Mouse (Mus musculus) midbrain, embryonic 16.5 days (tissue): ENCODE data around the gene Zbed6. TPM values are rescaled to one million over a fixed set of nuclear protein-coding genes. Genes with fewer than 3 reads are reported as not detected.
A peak's percentile ranks its signal among the peaks of the same experiment; 100 is the strongest.

Experiments used
- ATAC-seq: fragments of 200-750 bp; cut with Nextera tagmentation; 2 replicates; pipeline ENCODE4 v1.8.0; 2017; ENCODE audit warnings: moderate TSS enrichment
- H3K27ac ChIP-seq: fragments of 300-500 bp; sonication (generic); 2 replicates; pipeline ENCODE4 v1.5.1; 2014; ENCODE audit warnings: mild to moderate bottlenecking, low read length, mixed read lengths
- H3K27me3 ChIP-seq: fragments of 300-500 bp; sonication (generic); 2 replicates; pipeline ENCODE4 v1.6.1; 2014; ENCODE audit warnings: low read depth, low read length, mixed read lengths; ENCODE audit not compliant: control insufficient read depth, insufficient read depth
- H3K36me3 ChIP-seq: fragments of 300-500 bp; sonication (generic); 2 replicates; pipeline ENCODE4 v1.6.1; 2014; ENCODE audit warnings: mild to moderate bottlenecking, low read length, moderate library complexity, mixed read lengths; ENCODE audit not compliant: control insufficient read depth, insufficient read depth
- H3K4me1 ChIP-seq: fragments of 300-500 bp; sonication (generic); 2 replicates; pipeline ENCODE4 v1.6.1; 2014; ENCODE audit warnings: mild to moderate bottlenecking, low read length, mixed read lengths; ENCODE audit not compliant: control insufficient read depth, insufficient read depth
- H3K4me2 ChIP-seq: fragments of 300-500 bp; sonication (generic); 2 replicates; pipeline ENCODE4 v1.6.1; 2014; ENCODE audit warnings: mild to moderate bottlenecking, low read length, mixed read lengths
- H3K4me3 ChIP-seq: fragments of 300-500 bp; sonication (generic); 2 replicates; pipeline ENCODE4 v1.5.1; 2014; ENCODE audit warnings: low read depth, mild to moderate bottlenecking, low read length, moderate library complexity, mixed read lengths
- H3K9ac ChIP-seq: fragments of 300-500 bp; sonication (generic); 2 replicates; pipeline ENCODE4 v1.6.1; 2014; ENCODE audit warnings: low read depth, low read length, mixed read lengths
- H3K9me3 ChIP-seq: fragments of 300-500 bp; sonication (generic); replicated peaks from 2 replicates; pipeline ENCODE4 v1.6.1; 2014; ENCODE audit warnings: mild to moderate bottlenecking, low read length, mixed read lengths; ENCODE audit not compliant: control insufficient read depth, poor library complexity, severe bottlenecking
- WGBS: fragments of 180-500 bp; shearing (Covaris S2); extraction: QIAGEN DNeasy Blood & Tissue Kit; methylation state at CpG from one replicate; pipeline ENCODE4 v1.1.7; 2014; 5-methylcytosine and 5-hydroxymethylcytosine counted together
- polyA plus RNA-seq: library from polyadenylated mRNA; unstranded; fragments of >200 nt; fragmentation: Nextera tagmentation; extraction: Ambion mirVana; gene quantifications from 2 replicates; pipeline ENCODE4 v1.2.1, GENCODE M21; 2015

The Zbed6 gene
- polyA plus RNA-seq, 1 experiment from 2014 or later: not detected

DNA sequence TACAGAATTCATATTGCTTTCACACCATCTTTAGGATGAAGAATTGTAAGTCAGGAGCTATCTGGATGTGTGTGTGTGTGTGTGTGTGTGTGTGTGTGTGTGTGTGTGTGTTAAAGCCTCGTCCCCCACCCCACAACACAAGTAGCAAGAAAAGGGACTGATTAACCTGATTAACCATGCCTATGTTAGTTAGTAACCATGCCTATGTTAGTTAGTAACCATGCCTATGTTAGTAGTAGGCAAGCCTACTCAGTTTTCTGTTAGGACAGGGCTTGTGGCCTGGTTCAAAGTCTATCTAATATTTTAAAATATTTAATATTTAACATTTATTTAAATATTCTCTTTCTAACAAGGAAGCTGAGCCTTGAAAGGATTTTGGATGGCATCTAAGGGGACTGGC is 49.2 kb downstream of the Zbed6 start:
- Histone ChIP-seq H3K4me3 (no peak overlapping the region), H3K9me3 (no peaks in the 10 kb centered on the region), H3K36me3 (peaks cover 15% of the 10 kb centered on the region), H3K4me1 (peaks cover 11% of the 10 kb centered on the region), H3K27me3 (no peaks in the 10 kb centered on the region), H3K9ac (no peak overlapping the region), H3K27ac (no peak overlapping the region), H3K4me2 (no peak overlapping the region)
- ATAC-seq: no peak
- WGBS: 91% methylated on average over 1 of the region's 1 CpGs

DNA sequence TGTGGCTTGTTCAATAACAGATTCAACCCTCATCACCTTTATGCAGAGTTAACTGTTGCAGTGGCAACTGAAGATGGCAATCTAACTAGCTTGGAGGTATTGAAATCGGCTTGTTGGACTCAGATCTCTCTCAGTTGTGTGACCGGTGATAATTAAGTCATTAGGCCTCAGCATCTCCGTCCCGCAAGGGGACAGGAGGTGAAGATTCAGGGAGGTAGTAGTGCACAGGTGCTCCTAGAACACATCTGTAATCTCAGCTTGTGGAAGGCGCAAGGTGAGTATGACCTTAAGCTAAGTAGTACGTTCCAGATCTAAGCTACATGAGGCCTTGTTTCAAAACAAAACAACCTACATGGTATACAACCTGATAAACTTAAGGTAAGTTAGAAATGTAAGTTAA is 50.1 kb downstream of the Zbed6 start:
- Histone ChIP-seq H3K9me3 (no peaks in the 10 kb centered on the region), H3K27me3 (no peaks in the 10 kb centered on the region), H3K36me3 (peaks cover 15% of the 10 kb centered on the region), H3K4me2 (no peak overlapping the region; the same call in 1 of the 2 replicates), H3K27ac (no peak overlapping the region), H3K4me3 (no peak overlapping the region; the same call in 1 of the 2 replicates), H3K4me1 (peaks cover 11% of the 10 kb centered on the region), H3K9ac (no peak overlapping the region)
- ATAC-seq: peak; percentile 26; the same call in 1 of the 2 replicates
- 56% methylated on average over 6 of the region's 6 CpGs for WGBS

DNA sequence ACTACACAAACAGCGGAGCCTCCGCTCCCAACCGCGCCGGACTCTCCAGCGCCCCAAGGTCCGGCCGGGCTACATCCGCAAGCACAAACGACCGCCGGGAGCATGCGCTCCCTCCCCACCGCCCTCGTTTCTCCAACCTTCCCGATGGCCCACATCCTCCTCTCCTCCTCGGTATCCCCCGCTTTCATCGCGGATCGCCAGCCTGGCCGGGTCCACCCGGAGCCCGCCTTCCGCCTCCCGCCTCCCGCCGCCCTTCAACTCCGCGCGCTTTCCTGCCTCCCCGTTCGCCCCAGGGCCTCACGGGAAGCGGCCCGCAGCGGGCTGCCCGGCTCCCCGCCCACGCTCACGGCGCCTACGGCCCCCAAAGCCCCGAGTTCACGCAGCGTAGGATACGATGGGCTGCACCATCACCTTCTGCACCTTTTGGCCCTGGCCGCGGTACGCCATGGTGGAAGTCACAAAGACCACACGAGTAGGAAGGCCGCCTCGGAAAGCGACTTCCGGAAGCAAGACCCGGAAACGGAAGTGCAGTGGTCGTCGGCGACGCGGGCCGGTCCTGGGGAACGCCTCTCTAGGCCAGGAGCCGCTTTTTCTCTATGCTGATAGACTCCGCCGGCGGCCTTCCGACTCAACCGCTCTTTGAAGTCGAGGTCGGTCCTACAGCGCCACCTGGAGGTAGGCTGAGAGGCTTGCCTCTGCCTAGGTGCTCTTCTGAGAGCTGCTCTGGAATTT is 50.7 kb downstream of the Zbed6 start, which contains the start of gene Snrpe:
Gene Snrpe (minus strand): TSS at position 521 of the 732 bp plus-strand sequence.
- Histone ChIP-seq H3K27me3 (no peaks in the 10 kb centered on the region), H3K9me3 (no peaks in the 10 kb centered on the region), H3K4me2 (peak within 1 kb of the TSS; percentile 85), H3K36me3 (peaks cover 15% of the 10 kb centered on the region), H3K9ac (peak within 1 kb of the TSS; percentile 88), H3K4me1 (peaks cover 11% of the 10 kb centered on the region), H3K4me3 (peak within 1 kb of the TSS; percentile 95), H3K27ac (peak within 1 kb of the TSS; percentile 94)
- WGBS: under 1% methylated on average over 73 of the region's 73 CpGs
- peak; percentile 98 for ATAC-seq

Other genes starting within 250 kb of the Zbed6 start
- 5.3 and 7.4 TPM in 2 replicates for gene Sox13, start 236.5 kb downstream of the Zbed6 start, polyA plus RNA-seq
- gene Snrpe, start 50.6 kb downstream of the Zbed6 start, polyA plus RNA-seq: 354 and 378 TPM in 2 replicates
- gene Gm38394, start 433 bp upstream of the Zbed6 start, polyA plus RNA-seq: 2.3 and 3.1 TPM in 2 replicates
- gene Lax1, start 29.2 kb upstream of the Zbed6 start, polyA plus RNA-seq: 0.08 TPM in 1 of 2 replicates, not detected in the other
- 11.8 and 13.4 TPM in 2 replicates for gene Atp2b4, start 140.2 kb upstream of the Zbed6 start, polyA plus RNA-seq
- gene Optc, start 247.1 kb upstream of the Zbed6 start, polyA plus RNA-seq: 2.3 and 3.7 TPM in 2 replicates